Comparison of ENCODE assay signal across 10 mouse cellular contexts in the genomic region with DNA sequence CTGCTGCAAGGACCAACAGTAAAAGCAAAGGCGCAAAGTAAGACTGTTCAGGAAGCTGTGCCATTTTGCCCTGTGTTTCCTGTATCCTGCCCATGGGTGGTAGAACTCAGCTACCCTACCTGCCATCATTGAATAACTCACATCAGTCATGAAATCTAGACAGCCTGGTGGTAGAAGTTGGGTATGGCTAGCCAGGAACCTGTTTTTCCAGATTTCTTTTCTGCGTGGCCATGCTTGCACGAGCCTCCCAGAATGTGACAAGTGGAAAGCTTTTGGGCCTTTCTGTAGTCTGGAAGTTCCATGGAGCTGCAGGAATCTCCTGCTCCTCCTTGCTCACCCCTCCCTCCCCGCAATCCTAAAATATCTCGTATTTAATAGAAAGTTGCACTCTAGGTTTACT. TPM values are rescaled to one million over a fixed set of nuclear protein-coding genes. Genes with fewer than 3 reads are reported as not detected.
DNase-seq lines count a peak whose midpoint lies in the region; ATAC-seq and TF ChIP-seq lines count a peak whose summit lies in the region.
"Had no signal": no experiment of that assay in that cellular context is flagged by ENCODE, and none has a peak within 500 bp of the region (broad histone marks: within the 10 kb centered on the region; RNA-seq: fewer than 3 reads in every experiment).

No protein-coding gene starts in this region.

- no peak for TF ChIP-seq EP300 in liver, embryonic 14.5 days (IDR thresholded peaks at IDR 0.05; ENCODE audit: low read depth)

- H3K4me1 ChIP-seq in liver, embryonic 14.5 days (replicated peaks; ENCODE audit: control insufficient read depth in 2 of 2, insufficient read depth in 2 of 2, low read length in 1 of 2) = 0 out of 4 replicates have a peak, but pooled peaks cover 0 to 3% of the 10 kb centered on the region in 2 experiments
- H3K4me1 ChIP-seq in liver, embryonic 11.5 days (replicated peaks; ENCODE audit: control insufficient read depth, insufficient read depth, low read length) = no peaks in the 10 kb centered on the region

- no peak overlapping the region for H3K4me2 ChIP-seq in liver, embryonic 14.5 days (ENCODE audit: low read depth)
- no peak overlapping the region for H3K4me2 ChIP-seq in liver, embryonic 11.5 days

- no peaks in the 10 kb centered on the region for H3K36me3 ChIP-seq in liver, embryonic 14.5 days (replicated peaks; ENCODE audit: control insufficient read depth, insufficient read depth, low read depth)
- no peaks in the 10 kb centered on the region for H3K36me3 ChIP-seq in liver, embryonic 11.5 days (ENCODE audit: control insufficient read depth, insufficient read depth, low read length)

- WGBS in liver, embryonic 14.5 days (ENCODE audit: insufficient replicate concordance) = 80% methylated on average over 5 of the region's 5 CpGs
- 86% methylated on average over 5 of the region's 5 CpGs for WGBS in liver, embryonic 11.5 days

- ATAC-seq in liver, embryonic 14.5 days (ENCODE audit: insufficient read depth) = no peak
- no peak for ATAC-seq in liver, embryonic 11.5 days (replicated peaks; ENCODE audit: low FRiP score)
- ATAC-seq in erythroid progenitor cell, adult 5-6 weeks (replicated peaks; ENCODE audit: low FRiP score, poor library complexity, severe bottlenecking) = peak; percentile 42; the same call in 1 of the 2 replicates
- ATAC-seq: Patski had no signal

- no peak overlapping the region for H3K27ac ChIP-seq in liver, embryonic 14.5 days
- H3K27ac ChIP-seq in liver, embryonic 11.5 days (ENCODE audit: low read depth, low read length) = no peak overlapping the region

- H3K9ac ChIP-seq in liver, embryonic 14.5 days (replicated peaks) = no peak overlapping the region
- H3K9ac ChIP-seq in liver, embryonic 11.5 days (ENCODE audit: low read depth, low read length) = no peak overlapping the region

- H3K27me3 ChIP-seq in liver, embryonic 14.5 days (ENCODE audit: control insufficient read depth, insufficient read depth, low read length) = no peaks in the 10 kb centered on the region
- H3K27me3 ChIP-seq in liver, embryonic 11.5 days (replicated peaks; ENCODE audit: control insufficient read depth, insufficient read depth, low read length) = no peaks in the 10 kb centered on the region

- 0 out of 2 replicates have a peak, but pooled peaks have one; percentile 21 for TF ChIP-seq CTCF in liver, embryonic 14.5 days (IDR thresholded peaks at IDR 0.05; ENCODE audit: low read depth)

- no peak overlapping the region for H3K4me3 ChIP-seq in liver, embryonic 14.5 days (ENCODE audit: insufficient read depth in 1 of 2, low read depth in 2 of 2, low read length in 2 of 2)
- H3K4me3 ChIP-seq in liver, embryonic 11.5 days (ENCODE audit: low read depth, low read length) = no peak overlapping the region

- DNase-seq in cerebellum, postnatal 10 days = peak; percentile 5 to 24
- DNase-seq in cerebellum, adult 11-12 months = no peak
- no peak for DNase-seq in liver, embryonic 14.5 days (ENCODE audit: low read depth in 3 of 3, low spot score in 3 of 3)
- no peak for DNase-seq in liver, embryonic 11.5 days (ENCODE audit: low spot score)
- peak; percentile 29 for DNase-seq in mesoderm, embryonic 11.5 days (ENCODE audit: low read depth, low spot score)
- DNase-seq in spleen, postnatal 36 days (ENCODE audit: low spot score in 2 of 2) = no peak
- no peak for DNase-seq in layer of hippocampus, postnatal 14 days (ENCODE audit: low spot score in 2 of 2)
- DNase-seq: heart, postnatal 14 days had no signal

- no peaks in the 10 kb centered on the region for H3K9me3 ChIP-seq in liver, embryonic 14.5 days (ENCODE audit: control insufficient read depth, low read length)
- no peaks in the 10 kb centered on the region for H3K9me3 ChIP-seq in liver, embryonic 11.5 days (ENCODE audit: control insufficient read depth, low read length)

RNA-seq across cellular contexts. Expression of gene Cecr2, which starts 49.1 kb away (rescaled TPM):
- polyA plus RNA-seq in liver, embryonic 14.5 days (2012; rRNA removed) = 5.5 and 6.2 TPM in 2 replicates
- 7.1 and 8.2 TPM in 2 replicates for polyA plus RNA-seq in liver, embryonic 14.5 days (2014; fragmentation: Nextera tagmentation; extraction: Ambion mirVana)
- polyA plus RNA-seq in liver, embryonic 11.5 days (2014; fragmentation: Nextera tagmentation; extraction: Ambion mirVana) = 11.9 and 13.3 TPM in 2 replicates
- 66.0 and 83.0 TPM in 2 replicates for total RNA-seq in erythroid progenitor cell, adult 5-6 weeks (2015; ENCODE audit: low replicate concordance)
- total RNA-seq in erythroid progenitor cell, adult 5-6 weeks (2017; ENCODE audit: low replicate concordance) = 56.0 and 89.0 TPM in 2 replicates
- 10 to 100 TPM in 1 of 2 experiments, 1 to 10 TPM in 1; 8.9 to 12.5 TPM for total RNA-seq in layer of hippocampus, postnatal 14 days (2021)

RNA-seq across cellular contexts. Expression of gene Slc25a18, which starts 58.2 kb away (rescaled TPM):
- polyA plus RNA-seq in liver, embryonic 14.5 days (2012; rRNA removed) = 0.08 and 0.09 TPM in 2 replicates
- polyA plus RNA-seq in liver, embryonic 14.5 days (2014; fragmentation: Nextera tagmentation; extraction: Ambion mirVana) = 0.08 and 0.11 TPM in 2 replicates
- polyA plus RNA-seq in liver, embryonic 11.5 days (2014; fragmentation: Nextera tagmentation; extraction: Ambion mirVana) = 0.08 TPM in 1 of 2 replicates, not detected in the other
- total RNA-seq in erythroid progenitor cell, adult 5-6 weeks (2015; ENCODE audit: low replicate concordance) = not detected in 2 replicates
- not detected in 2 replicates for total RNA-seq in erythroid progenitor cell, adult 5-6 weeks (2017; ENCODE audit: low replicate concordance)
- 10 to 100 TPM; 50.4 to 51.5 TPM for total RNA-seq in layer of hippocampus, postnatal 14 days (2021)

Comparison
In these comparisons a context has a peak if more than half of its experiments do, and no peak if none do; other contexts are left out.
1. DNase-seq: peak in cerebellum, postnatal 10 days (2 of 2) and mesoderm, embryonic 11.5 days (single experiment); none in cerebellum, adult 11-12 months (single experiment), liver, embryonic 14.5 days (0 of 3), liver, embryonic 11.5 days (single experiment), spleen, postnatal 36 days (0 of 2) and layer of hippocampus, postnatal 14 days (0 of 2).
2. RNA of gene Cecr2, which starts 49.1 kb away (total RNA-seq): 56.0 to 89.0 TPM in erythroid progenitor cell, adult 5-6 weeks; 8.9 to 12.5 TPM in layer of hippocampus, postnatal 14 days; every median in the first group is over 4 times any median in the second.
3. RNA of gene Slc25a18, which starts 58.2 kb away (total RNA-seq): 50.4 to 51.5 TPM in layer of hippocampus, postnatal 14 days; not detected in erythroid progenitor cell, adult 5-6 weeks; every median in the first group is over 10 times any median in the second.